Mouse (Mus musculus) CD4-positive, CD25-positive, alpha-beta regulatory T cell, adult 4 months (primary cell): ENCODE results near the gene Cnst. TPM values are rescaled to one million over a fixed set of nuclear protein-coding genes. Genes with fewer than 3 reads are reported as not detected.

Experiments used
- ATAC-seq: one replicate; pipeline ENCODE4 v1.8.0; 2017
- polyA plus RNA-seq, 2 experiments: library from polyadenylated mRNA; unstranded; fragments of 100-300 nt; shearing (Covaris generic); gene quantifications; one replicate each; pipeline ENCODE4 v1.2.1; 2017

Gene Cnst
- polyA plus RNA-seq, 2 experiments from 2014 or later = 15.5 to 22.3 TPM

DNA sequence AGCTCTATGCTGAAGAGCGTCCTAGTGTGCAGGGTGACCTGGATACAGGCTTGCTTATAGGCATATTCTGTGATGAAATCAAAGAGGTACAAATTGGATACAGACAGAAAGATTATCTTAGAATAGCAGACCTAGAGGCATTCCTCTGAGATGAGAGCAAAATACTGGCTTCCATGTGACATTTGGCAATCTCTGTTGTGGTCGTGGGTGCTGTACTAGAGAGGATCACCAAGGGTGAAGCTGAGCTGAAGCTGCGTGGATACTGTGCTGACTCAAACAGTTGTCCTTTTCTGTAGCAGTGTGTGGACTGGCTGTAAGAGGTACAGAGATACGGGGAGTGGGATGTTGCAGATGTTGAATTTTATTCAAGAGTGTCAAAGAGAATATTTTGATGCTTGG is 7.8 kb downstream of the Cnst start:
- ATAC-seq = no peak

DNA sequence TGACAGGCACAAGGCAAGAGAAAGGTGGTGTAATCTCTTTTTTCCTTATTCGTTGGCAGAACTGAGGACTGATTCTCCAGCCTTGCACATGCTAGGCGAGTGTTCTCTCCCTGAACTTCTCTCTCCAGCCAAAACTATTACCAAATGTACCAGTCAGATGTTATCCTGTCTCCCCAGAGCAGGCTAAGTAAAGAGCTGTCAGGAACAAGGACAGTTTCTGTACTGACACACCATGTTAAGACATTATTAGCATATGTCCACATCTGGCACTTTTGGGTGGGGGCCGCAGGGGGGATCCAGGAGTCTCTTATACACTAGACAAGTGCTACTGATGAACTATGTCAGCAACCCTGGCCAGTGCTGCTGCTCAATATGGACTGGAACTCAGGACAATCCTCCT is 10.8 kb downstream of the Cnst start:
- no peak for ATAC-seq

DNA sequence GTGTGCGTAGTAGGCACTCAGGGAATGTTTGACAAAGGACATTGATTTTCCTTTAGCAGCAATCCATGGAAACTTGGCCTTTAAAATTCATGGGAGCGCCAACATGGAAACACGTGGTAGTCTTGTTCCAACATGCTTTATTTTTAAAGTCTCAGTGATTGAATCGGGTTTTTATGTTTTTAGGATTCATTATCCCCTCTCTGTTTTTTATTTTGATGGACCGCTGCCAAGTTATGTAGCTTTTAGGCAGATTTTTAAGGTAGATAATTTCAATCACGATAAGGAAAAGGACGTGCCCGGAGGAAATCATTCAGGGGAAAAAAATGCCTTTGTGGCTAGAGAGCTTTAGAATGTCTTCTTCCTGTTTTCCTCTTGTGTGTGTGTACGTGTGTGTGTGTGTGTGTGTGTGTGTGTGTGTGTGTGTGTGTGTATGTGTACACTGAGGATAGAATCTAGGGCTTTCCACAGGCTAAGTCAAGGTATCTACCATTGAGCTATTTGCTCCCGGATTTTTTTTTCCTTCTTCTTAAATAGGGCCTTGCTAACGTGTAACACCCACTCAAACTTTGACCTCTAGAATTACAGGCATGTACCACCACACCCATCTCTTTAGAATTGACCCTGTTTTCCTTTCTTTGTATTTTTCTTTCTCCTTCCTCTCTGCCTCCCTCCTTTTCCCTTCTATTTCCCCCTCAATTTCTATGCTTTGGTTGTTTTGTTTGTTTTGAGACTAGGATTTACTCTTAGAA is 13.4 kb downstream of the Cnst start:
- peak; percentile 48 for ATAC-seq

DNA sequence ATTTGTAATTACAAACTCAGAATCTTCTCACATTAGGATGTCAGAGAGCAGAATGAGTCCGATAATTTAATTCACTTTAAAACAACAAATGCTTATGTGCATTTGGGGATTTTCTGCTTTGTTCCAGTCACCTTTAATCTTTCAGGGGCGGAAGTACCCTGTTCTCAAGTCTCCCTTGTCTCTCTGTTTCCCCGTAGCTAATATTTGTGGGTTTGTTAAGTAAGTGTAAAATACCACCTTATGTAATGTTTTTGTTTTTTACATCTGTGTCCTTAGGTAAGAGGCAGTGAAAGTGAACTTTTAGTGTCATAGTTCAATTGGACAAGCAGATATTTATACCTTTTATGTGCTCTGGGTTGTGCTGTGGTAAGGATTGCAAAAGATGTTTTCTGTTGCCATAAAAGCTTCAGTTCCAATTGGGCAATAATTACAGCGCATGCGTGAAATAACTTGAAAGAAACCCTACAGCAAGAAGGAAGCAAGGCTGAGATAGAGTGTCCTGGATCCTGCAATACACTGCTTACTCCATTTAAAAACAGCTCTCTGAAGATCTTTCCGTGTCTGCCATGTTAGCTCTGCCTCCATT is 14.8 kb downstream of the Cnst start:
- ATAC-seq = peak; percentile 79

DNA sequence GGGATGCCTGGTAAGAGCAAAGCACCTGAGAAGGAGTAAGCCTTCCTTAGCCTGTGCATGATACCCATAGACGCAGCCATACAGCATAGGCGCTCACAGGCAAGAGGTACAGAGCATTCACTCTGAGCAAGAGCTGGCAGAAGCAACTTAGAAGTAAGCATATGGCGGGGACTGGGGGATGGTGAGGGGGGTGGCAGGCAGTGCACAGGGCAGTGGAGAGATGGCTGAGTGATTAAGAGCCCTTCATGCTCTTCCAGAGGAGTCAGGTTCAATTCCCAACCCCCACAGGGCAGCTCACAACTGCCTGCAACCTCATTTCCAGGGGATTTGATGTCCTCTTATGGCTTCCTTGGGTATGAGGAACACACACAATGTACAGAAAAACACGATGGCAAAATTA is 17.0 kb downstream of the Cnst start:
- ATAC-seq = no peak

DNA sequence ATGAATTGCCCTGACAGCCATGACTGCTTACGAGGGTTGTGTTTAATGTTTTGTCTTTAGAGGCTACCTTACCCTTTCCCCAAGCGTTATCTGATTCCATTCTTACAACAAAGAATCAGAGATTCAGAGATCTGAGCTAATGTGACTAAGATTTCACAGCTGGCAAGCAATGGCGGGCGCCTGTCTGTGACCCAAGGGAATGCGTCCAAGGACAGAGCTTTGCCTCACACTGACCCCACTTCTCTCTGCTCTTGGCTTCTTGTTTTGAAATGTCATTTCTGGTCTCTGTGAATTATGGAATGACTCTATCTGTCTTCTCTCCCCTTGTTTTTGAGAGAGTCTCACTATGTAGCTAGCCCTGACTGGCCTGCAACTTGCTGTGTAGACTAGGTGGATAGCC is 17.8 kb downstream of the Cnst start:
- no peak for ATAC-seq

DNA sequence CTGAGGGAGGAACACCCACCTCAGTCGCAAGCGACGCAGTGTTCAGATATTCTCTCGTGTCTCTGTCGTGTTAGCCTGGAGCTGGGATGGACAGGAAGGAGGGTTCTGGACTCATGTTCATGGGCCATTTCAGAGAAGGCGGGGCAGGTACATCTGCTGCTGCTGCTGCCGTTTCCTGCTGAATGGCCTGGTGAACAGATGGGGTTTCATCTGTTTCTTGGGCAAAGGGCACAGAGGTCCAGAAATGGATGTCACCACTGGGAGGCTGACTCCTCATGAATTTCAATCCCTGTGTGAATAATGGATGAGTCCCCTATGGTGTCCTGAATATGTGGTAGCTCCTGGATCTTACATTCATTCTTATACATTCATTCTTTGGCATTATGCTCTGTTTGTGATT is 21.4 kb downstream of the Cnst start:
- ATAC-seq = no peak

DNA sequence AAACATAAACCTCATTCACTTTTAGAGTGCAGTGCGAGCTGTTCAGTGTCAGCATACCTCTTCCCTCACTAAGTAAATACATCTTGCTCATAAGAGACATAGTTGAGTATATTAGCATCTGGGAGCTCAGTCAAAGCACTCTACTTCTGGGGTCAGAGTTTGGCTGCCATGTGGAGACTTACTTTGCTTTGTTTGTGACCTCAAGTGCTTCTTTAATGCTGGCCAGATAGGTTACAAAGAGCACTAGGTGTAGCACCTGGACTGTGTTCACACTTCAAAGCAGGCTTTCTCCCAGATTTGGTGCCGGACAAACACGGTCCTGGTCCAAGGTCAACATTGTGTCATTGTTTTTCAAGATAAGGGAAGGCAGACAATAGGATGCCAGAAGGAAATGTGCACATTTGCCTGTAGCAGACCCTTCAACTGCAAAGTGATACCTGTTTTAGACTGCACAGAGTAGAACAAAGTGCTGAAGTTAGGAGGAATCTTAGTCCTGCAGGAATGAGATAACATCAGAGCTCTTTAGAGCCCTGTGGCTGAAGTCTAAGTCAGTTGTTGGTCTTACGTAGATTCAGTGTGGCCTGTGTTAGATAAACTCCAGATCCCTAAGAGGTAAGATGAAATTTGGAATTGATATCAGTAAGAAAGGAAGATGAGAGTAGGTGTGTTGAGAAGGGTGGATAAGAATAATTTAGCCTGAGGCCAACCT is 22.7 kb downstream of the Cnst start:
- ATAC-seq = no peak

DNA sequence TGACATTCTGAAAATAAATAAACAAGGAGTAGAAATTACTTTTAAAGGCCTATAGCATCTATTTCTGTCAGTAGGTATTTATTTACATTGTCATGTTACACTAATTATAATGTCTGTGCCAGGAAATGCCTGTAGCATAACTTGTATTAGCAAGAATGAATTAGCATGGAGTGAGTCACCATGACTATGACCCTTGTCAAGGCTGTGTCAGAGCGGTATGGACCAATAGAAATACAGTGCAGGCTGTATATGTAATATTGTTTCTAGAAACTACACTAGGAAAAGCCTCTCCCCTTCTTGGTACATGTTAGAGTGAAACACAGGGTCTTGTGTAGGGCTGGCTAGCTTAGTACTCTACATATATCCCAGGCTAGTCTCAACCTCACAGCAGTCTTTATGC is 24.3 kb downstream of the Cnst start:
- no peak for ATAC-seq

DNA sequence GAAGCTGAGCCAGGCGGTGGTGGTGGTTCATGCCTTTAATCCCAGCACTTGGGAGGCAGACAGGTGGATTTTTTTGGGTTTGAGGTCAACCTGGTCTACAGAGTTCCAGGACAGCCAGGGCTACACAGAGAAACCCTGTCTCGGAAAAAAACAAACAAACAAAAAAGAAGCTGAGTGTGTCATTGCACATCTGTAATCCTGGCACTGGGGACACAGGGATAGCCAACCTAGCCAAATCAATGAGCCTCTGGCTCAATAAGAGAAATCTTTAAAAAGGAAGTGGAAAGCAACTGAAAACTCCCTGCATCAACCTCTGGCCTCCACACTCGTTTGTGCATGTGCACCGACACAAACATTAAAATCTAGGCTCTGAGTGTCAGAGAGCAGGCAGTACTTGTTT is 25.5 kb downstream of the Cnst start:
- no peak for ATAC-seq

DNA sequence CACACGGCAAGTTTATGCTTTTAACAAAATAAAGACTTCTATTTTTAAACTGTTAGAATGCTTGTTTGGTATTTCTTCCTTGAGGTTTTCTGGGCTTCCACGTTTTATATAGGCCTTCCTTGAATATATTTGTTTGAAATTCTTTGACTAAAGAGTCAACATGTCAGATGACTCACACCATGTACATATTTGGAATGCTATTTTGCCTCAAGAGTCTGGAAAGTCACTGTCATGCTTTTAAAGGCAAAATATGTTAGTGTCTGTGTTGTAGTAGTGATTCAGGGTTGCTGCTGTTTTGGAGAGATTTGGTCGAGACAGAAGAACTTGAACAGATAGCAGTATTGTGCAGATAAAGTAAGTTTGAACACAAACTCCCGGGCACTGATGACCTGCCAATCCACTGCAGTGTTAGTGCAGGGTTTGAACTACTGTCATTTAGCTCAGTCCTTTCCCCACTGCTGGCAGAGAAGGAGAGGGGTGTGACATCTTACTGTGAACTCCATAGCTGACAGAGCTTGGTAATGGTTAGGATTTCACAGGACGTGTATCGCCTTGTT is 27.6 kb downstream of the Cnst start:
- no peak for ATAC-seq

DNA sequence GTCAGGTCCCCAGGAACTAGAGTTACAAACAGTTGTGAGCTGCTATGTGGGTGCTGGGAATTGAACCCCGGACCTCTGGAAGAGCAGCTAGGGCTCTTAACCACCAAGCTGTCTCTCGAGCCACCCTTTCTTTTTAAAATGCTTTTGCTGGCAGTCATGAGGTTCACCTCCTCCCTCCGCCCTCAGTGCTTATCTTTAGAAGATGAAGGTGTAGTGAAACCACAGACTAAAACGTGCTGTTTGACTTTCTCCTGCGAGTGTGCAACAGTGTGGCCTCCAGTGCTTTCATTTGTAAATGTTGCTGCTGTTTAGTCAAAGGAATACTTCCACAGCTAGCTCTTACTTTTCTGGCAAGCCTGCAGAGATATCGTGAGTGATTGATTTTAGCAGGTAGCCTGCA is 32.5 kb downstream of the Cnst start:
- peak; percentile 89 for ATAC-seq

DNA sequence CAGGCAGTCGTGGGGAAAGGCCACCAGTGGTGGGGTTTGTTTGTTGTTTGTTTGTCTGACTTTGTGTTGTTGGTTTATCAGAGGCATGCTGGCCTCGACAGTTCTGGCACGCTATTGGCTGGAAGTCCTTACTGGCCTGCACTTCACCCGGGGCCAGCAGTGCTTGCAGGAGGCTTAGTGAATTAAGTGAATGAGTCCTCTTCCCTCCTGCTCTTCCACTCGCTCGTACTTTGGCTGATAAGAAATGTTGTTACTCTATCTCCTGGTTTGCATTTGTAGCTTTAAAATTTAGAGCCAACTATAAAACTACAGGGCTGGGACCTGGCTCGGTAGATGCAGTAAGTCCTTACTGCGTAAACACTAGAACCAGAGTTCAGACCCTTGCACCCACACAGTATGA is 34.0 kb downstream of the Cnst start:
- no peak for ATAC-seq

DNA sequence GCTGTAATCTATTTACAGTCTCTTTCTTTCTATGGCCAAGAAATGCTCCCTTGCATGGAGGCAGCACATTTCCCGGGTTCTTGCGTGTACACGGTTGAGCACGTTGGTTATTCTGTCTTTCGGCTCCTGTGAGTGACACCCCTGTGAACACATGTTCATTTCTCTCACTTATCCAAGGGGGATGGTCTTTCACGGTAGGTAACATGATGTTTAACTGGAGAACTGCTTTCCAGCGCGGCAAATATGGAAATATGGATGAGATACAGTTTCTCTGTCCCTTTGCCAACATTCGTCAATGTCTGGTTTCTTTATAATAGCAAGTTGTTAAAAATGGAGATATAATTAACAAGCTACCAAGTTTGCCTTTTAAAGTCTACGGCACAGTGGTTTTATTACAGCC is 35.3 kb downstream of the Cnst start:
- ATAC-seq = no peak

DNA sequence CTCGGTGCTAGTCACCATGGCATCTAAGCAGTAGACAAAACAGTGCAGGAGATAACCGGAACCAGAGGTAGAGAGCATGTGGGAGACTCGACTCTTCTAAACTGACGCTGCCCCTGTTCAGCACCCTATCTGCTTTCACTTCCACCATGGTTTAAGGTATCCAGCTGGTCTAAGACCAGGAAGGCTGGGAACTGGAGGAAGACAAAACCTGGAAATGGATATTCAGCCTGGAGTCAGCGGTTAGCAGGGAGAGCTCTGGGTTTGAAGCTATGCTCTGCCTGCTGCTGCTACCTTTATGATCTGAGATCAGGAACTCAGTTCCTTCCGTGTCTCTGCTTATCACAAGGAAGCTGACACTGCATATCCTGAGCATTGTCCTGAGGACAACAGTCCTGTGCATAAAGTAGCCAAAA is 35.9 kb downstream of the Cnst start:
- no peak for ATAC-seq

DNA sequence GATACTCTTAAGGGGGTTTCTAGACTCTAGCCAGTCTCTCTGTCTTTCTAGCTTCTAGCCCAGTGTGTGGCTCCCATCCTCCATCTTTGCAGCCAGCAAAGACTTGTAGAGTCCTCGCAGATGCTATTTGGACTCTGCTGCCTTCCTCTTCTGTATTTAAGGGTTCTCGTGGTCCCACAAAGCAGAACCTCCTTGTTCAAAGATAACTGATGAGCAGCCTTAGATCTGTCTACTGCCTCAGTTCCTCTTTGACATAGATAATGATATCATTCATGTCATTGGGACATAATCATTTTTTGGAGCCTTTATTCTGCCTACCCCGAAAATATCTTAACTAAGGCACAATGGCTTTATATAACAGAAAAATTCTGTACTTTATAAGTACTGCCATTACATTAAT is 36.9 kb downstream of the Cnst start:
- ATAC-seq = no peak

DNA sequence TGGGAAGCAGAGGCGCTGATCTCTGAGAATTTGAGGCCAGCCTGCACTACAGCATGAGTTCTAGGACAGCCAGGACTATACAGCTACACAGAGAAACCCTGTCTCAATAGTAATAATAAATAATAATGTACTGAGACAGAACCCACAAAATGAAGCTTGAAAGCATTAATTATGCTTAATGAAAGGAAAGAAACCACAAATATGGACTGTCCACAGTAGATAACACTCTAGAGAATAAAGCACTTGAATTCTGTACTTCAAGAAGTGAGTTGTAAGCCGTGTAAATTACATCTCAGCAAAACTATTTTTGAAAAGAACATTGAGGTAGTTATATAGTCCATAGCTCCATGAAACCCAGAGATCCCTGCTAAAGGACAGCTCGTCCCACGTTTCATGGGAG is 38.0 kb downstream of the Cnst start:
- no peak for ATAC-seq

DNA sequence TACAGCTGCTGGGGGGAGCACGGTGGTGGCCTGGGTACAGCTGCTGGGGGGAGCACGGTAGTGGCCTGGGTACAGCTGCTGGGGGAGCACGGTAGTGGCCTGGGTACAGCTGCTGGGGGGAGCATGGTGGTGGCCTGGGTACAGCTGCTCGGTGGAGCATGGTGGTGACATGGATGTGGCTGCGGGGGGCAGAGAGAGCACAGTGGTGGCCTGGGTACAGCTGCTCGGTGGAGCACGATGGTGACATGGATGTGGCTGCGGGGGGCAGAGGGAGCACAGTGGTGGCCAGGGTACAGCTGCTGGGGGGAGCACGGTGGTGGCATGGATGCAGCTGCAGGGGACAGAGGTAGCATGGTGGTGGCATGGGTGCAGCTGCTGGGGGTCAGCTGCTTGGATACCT is 39.5 kb downstream of the Cnst start:
- ATAC-seq = no peak

DNA sequence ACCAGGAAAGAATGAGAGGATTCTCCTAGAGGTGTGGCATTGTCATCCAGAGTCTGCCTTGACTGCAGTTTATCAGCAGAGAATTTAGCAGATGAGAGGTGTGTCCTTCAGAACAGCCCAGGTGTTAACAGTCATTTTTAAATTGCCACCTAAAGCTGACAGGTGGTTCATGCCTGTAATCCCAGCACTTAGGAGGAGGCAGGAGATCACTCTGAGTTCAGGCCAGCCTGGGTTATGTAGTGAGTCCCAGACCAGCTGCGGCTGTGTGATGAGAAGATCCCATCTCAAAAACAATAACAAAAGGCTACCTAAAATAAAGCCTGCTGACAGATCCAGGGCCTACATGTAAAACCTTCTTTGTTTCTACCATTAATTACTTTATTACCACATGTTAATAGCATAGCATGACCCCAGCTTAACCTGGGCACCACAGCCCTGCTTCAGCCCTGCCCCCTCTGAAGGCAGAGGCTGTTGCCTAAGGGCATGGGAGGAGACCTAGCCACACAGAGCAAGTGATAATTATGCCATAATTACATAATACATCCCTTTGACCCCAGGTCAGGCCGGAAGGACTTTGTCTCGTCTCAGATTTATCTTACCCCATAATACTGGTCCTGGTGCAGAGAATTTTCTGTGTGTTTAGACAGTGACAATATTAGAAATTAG is 40.4 kb downstream of the Cnst start:
- ATAC-seq = no peak

DNA sequence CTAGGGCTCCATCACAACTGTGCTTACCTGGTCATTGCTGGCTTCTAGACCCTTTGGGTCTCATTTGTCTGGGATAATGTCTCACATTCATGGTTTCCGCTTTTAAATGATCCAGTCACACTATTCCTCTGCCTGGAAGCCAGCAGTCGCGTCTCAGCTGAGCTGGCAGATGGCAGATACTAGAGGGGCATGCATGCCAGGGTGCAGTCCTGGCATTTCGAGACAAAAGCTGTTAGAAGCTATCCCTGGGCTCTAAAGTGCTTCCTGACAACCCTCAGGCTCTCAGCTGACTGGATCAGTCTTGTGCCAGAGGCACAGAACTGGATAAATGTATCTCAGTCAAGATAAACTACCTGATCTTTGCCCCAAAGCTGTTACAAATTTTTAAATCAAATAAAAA is 42.1 kb downstream of the Cnst start:
- ATAC-seq = no peak

DNA sequence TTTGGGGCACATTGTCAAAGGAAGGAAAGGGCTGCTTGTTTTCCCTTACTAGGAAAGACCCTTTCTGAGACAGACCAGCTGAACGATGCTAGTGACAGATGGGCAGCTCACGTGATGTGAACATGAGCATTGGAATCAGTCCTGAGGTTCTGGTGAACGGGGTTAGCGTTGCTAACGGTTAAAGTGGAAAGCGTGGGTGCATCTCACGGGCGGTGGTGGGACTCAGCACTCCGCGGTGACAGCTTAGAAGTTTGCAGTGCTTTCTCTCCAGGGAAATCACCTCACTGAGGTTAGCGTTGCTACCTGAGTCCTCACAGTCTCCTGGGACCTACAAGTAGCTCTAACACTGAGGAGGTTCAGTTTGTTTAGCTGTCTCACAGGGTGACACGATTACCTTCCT is 45.5 kb downstream of the Cnst start:
- ATAC-seq = peak; percentile 57

DNA sequence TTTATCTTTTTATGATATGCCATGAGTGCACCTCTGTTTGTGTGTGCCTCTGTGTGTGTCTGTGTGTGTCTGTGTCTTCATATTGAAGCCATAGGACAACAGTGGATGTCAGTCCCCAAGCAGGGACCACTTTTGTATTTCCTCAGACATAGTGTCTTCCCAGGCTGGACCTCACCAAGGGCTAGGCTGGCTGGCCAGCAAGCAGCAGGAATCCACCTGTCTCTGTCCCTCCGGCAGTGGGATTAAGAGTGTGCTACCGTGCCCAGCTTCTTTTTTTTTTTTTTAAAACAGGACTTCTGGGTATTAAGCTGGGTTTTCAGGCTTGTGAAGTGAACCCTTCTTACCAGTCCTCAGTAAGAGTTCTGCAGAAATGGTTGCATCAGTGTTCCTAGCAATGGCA is 46.0 kb downstream of the Cnst start:
- no peak for ATAC-seq

DNA sequence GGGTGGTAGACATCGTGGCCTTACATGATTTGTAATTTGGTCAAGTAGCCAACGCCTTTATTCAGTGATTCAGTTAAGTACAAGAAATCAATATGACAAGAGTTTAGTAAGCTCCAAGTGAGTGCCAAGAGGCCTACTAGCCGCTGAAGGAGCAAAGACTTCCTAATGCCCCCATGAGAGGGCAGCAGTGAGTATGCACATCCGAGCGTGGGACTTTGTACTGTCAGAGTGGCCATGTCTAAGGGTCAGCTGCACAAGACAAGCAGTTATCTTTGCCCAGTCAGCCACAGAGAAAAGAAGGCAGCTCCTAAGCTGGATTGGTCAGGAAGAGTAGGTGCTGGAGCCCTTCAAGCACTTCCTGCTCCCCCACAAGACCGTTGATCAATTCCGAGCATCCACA is 46.8 kb downstream of the Cnst start:
- no peak for ATAC-seq
